ENCODE assay signal across 26 mouse cellular contexts in genomic region chr11:6997508-6997907, GRCm38 (mm10).
DNase-seq lines count a peak whose midpoint lies in the region; ATAC-seq and TF ChIP-seq lines count a peak whose summit lies in the region.
"Had no signal": no experiment of that assay in that cellular context is flagged by ENCODE, and none has a peak within 500 bp of the region (broad histone marks: within the 10 kb centered on the region; RNA-seq: fewer than 3 reads in every experiment).

No protein-coding gene starts in this region.

- no peak overlapping the region for H3K9ac ChIP-seq in lung, embryonic 16.5 days (ENCODE audit: low read length)
- no peak overlapping the region for H3K9ac ChIP-seq in stomach, embryonic 16.5 days (ENCODE audit: low read length)
- H3K9ac ChIP-seq: forebrain, embryonic 13.5 days; heart, embryonic 13.5 days; liver, embryonic 13.5 days; midbrain, embryonic 15.5 days; neural tube, embryonic 12.5 days had no signal

- 70% methylated on average over 6 of the region's 6 CpGs for WGBS in kidney, adult 2 months
- 40% methylated on average over 6 of the region's 6 CpGs for WGBS in lung, embryonic 16.5 days
- 47% methylated on average over 6 of the region's 6 CpGs for WGBS in stomach, embryonic 16.5 days

- no peak for TF ChIP-seq CTCF in kidney, adult 2 months (conservative IDR thresholded peaks at IDR 0.05; ENCODE audit: insufficient read depth, insufficient read length, low read depth, low read length)

- no peak overlapping the region for H3K4me2 ChIP-seq in lung, embryonic 16.5 days (ENCODE audit: low read depth, low read length)
- H3K4me2 ChIP-seq in stomach, embryonic 16.5 days (ENCODE audit: low read depth, low read length) = no peak overlapping the region
- H3K4me2 ChIP-seq: forebrain, embryonic 13.5 days; heart, embryonic 13.5 days; liver, embryonic 13.5 days; midbrain, embryonic 15.5 days; neural tube, embryonic 12.5 days had no signal

- DNase-seq in heart, postnatal 10 days = peak; percentile 18 to 20
- DNase-seq in heart, adult 9 months (ENCODE audit: low spot score in 2 of 2) = no peak
- DNase-seq in kidney, postnatal 10 days = peak; percentile 65
- no peak for DNase-seq in kidney, adult 2 months
- DNase-seq in lung, postnatal 36 days = no peak
- DNase-seq: adrenal gland, postnatal 36 days; B cell, adult 2 months; cerebellum, adult 9-10 months; gastrocnemius, postnatal 36 days; liver, embryonic 13.5 days; lung, postnatal 14 days; right cerebral cortex, postnatal 14 days; thymus, adult 18-20 months; thymus, postnatal 36 days had no signal

- H3K36me3 ChIP-seq in kidney, adult 2 months (ENCODE audit: control insufficient read depth, insufficient read depth, low read length) = no peaks in the 10 kb centered on the region
- no peaks in the 10 kb centered on the region for H3K36me3 ChIP-seq in lung, embryonic 16.5 days (ENCODE audit: control insufficient read depth, insufficient read depth, low read length)
- H3K36me3 ChIP-seq in stomach, embryonic 16.5 days (ENCODE audit: control insufficient read depth, insufficient read depth, low read length) = no peaks in the 10 kb centered on the region
- H3K36me3 ChIP-seq: G1E; heart, embryonic 13.5 days; liver, embryonic 13.5 days; midbrain, embryonic 15.5 days; neural tube, embryonic 12.5 days had no signal

- peak; percentile 81 for ATAC-seq in lung, embryonic 16.5 days (ENCODE audit: low read depth)
- ATAC-seq in stomach, embryonic 16.5 days (ENCODE audit: insufficient read depth, low FRiP score) = peak; percentile 44; the same call in 1 of the 2 replicates
- ATAC-seq: forebrain, embryonic 13.5 days; hindbrain, embryonic 16.5 days; intestine, postnatal 0 days; midbrain, embryonic 15.5 days; Patski had no signal

- intact Hi-C loops in heart, postnatal 10 days (cut with DNase I) = no loop called here

- peaks cover 3% of the 10 kb centered on the region for H3K4me1 ChIP-seq in kidney, adult 2 months (ENCODE audit: control insufficient read depth, insufficient read depth, low read length)
- H3K4me1 ChIP-seq in lung, embryonic 16.5 days (replicated peaks; ENCODE audit: control insufficient read depth, insufficient read depth, low read length) = no peaks in the 10 kb centered on the region
- H3K4me1 ChIP-seq in stomach, embryonic 16.5 days (ENCODE audit: control insufficient read depth, insufficient read depth, low read length) = no peaks in the 10 kb centered on the region
- H3K4me1 ChIP-seq: forebrain, embryonic 13.5 days; liver, embryonic 13.5 days; megakaryocyte, embryonic 14.5 days; midbrain, embryonic 15.5 days; neural tube, embryonic 12.5 days had no signal

- TF ChIP-seq POLR2A in kidney, adult 2 months (IDR thresholded peaks at IDR 0.05; ENCODE audit: low read depth, low read length) = no peak

- no peak overlapping the region for H3K4me3 ChIP-seq in kidney, adult 2 months (ENCODE audit: insufficient read depth, low read depth, low read length)
- H3K4me3 ChIP-seq in lung, embryonic 16.5 days (ENCODE audit: low read length) = no peak overlapping the region
- H3K4me3 ChIP-seq in stomach, embryonic 16.5 days (replicated peaks; ENCODE audit: low read length) = no peak overlapping the region
- H3K4me3 ChIP-seq: forebrain, embryonic 13.5 days; heart, embryonic 13.5 days; left cerebral cortex, adult 2 months; liver, embryonic 13.5 days; megakaryocyte, embryonic 14.5 days; midbrain, embryonic 15.5 days; neural tube, embryonic 12.5 days had no signal

- H3K9me3 ChIP-seq in lung, embryonic 16.5 days (ENCODE audit: control insufficient read depth, low read length) = no peaks in the 10 kb centered on the region
- no peaks in the 10 kb centered on the region for H3K9me3 ChIP-seq in stomach, embryonic 16.5 days (replicated peaks; ENCODE audit: control insufficient read depth, low read length)
- H3K9me3 ChIP-seq: forebrain, embryonic 13.5 days; G1E; heart, embryonic 13.5 days; liver, embryonic 13.5 days; midbrain, embryonic 15.5 days; neural tube, embryonic 12.5 days had no signal

- no peak overlapping the region for H3K27ac ChIP-seq in kidney, adult 2 months (ENCODE audit: insufficient read depth, low read depth, low read length)
- no peak overlapping the region for H3K27ac ChIP-seq in lung, embryonic 16.5 days (ENCODE audit: low read length)
- H3K27ac ChIP-seq in stomach, embryonic 16.5 days (ENCODE audit: low read length) = no peak overlapping the region
- H3K27ac ChIP-seq: forebrain, embryonic 13.5 days; heart, embryonic 13.5 days; left cerebral cortex, adult 2 months; liver, embryonic 13.5 days; midbrain, embryonic 15.5 days; neural tube, embryonic 12.5 days had no signal

- no peaks in the 10 kb centered on the region for H3K27me3 ChIP-seq in kidney, adult 2 months (replicated peaks; ENCODE audit: control insufficient read depth, insufficient read depth, low read length)
- no peaks in the 10 kb centered on the region; the same call in 1 of the 2 replicates for H3K27me3 ChIP-seq in lung, embryonic 16.5 days (ENCODE audit: control insufficient read depth, insufficient read depth, low read depth, low read length)
- H3K27me3 ChIP-seq in stomach, embryonic 16.5 days (ENCODE audit: control insufficient read depth, insufficient read depth, low read length) = no peaks in the 10 kb centered on the region
- H3K27me3 ChIP-seq: forebrain, embryonic 13.5 days; heart, embryonic 13.5 days; liver, embryonic 13.5 days; megakaryocyte, embryonic 14.5 days; midbrain, embryonic 15.5 days; neural tube, embryonic 12.5 days; Patski had no signal

Comparison
In these comparisons a context has a peak if more than half of its experiments do, and no peak if none do; other contexts are left out.
1. DNase-seq: peak in heart, postnatal 10 days (2 of 2) and kidney, postnatal 10 days (single experiment); none in heart, adult 9 months (0 of 2), kidney, adult 2 months (single experiment) and lung, postnatal 36 days (single experiment).